Mouse (Mus musculus) thymus, adult 18-20 months (tissue): ENCODE measurements around the gene Lsm6.

Experiments used
- DNase-seq, 2 experiments: peaks; one replicate each; pipeline ENCODE4 v3.0.0; 2022; ENCODE audit warnings: mixed read lengths in 2 of 2

The Lsm6 gene

GRCm38 (mm10) chr8:78820673-78821310 lies at the start of gene Lsm6:
Gene Lsm6 (minus strand): TSS chr8:78821140.
- peak; percentile 93 to 96 for DNase-seq

- DNase-seq: no peak
These were observed 46.1 kb upstream of the Lsm6 start for GRCm38 (mm10) chr8:78867036-78867435.

- no peak for DNase-seq
These were observed 42.1 kb upstream of the Lsm6 start for GRCm38 (mm10) chr8:78863001-78863400.

DNA sequence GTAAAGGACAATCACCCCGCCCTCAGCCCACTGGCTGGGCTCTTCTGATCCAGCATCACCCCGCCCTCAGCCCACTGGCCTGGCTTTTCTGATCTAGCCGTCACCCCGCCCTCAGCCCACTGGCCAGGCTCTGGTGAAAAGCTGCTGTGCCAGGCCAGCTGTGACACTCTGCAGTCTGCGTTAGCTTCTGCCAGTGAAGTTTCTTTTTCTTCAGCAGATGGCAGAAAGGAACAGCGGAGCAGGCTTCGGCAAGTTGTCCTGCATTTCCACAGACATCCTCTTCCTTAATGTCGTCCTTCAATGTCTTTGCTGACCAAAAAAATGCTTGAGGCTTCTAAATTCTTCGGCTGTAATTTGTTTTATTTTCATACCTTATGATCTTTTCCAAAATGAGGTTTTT lies 41.1 kb upstream of the Lsm6 start:
- DNase-seq: no peak

DNA sequence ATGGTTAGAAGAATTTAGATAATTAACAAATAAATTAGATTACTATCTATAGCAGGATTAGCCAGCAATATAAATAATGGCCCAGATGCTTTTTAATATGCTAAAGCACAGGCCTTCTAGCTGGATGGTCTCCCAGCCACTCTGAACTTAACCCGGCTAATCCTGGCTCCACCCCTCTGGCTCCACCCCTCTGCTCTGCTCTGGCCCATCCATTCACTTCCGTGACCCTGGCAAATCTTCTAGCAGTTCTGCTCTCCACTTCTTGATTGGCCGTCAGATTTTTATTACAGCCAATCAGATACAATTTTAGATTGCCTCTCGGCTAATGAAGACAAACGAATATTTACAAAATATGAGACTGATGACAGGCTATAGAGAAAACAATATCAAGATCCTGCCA lies 39.8 kb upstream of the Lsm6 start:
- DNase-seq: no peak

GRCm38 (mm10) chr8:78857421-78857820 lies 36.5 kb upstream of the Lsm6 start:
- no peak for DNase-seq

DNA sequence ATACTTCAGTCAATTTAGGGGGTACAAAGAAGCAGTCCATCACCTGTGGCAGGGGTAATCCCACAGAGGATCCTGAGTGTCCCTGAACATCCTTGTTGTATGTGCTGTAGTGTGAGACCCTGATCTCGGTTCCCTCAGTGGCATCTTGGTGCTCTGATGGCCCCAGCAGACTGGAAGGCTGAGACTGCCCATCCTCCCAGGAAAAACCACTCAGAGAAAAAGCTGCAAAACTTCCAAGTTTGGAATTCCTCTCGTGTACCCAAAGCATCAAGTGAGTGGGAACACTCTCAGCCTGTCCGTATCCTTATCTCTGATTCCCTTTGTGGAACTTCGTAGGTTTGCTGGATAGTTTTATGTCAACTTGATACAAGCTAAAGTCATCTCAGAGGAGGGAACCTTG lies 31.3 kb upstream of the Lsm6 start:
- DNase-seq: no peak

DNA sequence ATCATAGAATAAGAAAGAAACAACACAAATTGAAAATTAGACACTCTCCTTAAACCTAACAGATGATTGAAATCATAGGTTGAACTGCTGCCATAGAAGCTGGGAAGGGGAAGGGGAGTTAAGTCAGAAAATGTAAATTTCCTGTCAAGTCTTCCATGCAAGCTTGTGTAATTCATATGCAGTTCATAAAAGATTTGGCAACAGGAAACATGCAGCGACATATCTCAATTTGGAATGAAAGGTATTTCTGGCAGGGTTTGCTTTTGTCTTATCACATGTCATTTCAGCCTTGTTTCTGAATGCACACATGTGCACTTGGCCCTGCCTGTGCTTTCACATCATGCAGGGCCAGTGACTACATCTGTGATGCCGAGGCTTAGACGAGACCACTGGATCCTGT lies 26.3 kb upstream of the Lsm6 start:
- no peak for DNase-seq

DNA sequence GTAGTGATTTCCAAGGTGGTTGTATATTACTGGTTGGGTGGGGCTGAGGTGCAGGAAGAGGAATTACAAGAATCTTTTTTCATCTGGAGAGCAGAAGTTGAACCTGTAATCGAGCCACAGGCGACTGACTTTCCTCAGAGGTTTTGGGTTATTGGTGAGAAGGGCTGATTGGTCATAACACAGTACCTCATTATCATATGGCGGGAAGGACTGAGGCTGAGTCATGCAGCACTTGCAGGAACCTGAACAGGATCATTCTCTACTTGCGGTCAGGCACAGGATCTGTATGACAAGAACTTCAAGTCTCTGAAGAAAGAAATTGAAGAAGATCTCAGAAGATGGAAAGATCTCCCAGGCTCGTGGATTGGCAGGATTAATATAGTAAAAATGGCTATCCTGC lies 23.6 kb upstream of the Lsm6 start:
- no peak for DNase-seq

DNA sequence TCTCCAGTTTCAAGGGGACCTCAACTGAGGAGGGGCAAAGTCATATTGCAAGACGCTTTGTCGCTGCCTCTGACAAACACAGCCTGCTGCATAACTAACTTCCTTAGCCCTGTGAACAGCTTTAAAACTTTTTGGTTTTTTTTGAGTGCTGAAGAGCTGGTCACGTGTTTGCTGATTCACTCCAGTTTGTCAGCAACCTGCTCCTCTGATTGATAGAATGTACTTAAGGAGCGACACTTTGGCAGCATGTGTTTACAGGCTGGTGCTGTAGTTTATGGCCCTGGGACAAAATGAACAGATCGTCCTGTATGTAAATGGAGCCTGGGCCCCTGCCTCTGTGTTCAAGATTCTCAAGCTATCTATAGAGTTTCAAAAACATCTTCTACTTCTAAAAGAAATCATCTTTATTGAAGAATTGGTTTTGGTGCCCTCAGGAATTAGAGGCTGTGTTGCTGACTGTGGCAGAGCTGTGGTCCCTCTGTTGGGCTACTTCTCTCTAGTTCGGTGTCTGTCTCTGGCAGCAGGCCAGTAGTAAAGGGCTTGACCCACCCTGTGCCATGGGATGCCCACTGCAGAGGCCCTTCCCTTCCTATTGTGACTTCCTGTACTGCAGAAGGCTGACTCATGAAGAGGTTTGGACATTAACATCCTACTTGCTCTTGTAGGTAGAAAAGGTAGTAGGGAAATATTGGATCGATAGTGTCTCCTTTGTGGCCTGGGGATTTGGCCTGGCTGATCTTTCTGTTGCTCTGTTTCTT lies 17.9 kb upstream of the Lsm6 start:
- no peak for DNase-seq

- DNase-seq: no peak
These were observed 15.2 kb upstream of the Lsm6 start for GRCm38 (mm10) chr8:78836091-78836490.

DNA sequence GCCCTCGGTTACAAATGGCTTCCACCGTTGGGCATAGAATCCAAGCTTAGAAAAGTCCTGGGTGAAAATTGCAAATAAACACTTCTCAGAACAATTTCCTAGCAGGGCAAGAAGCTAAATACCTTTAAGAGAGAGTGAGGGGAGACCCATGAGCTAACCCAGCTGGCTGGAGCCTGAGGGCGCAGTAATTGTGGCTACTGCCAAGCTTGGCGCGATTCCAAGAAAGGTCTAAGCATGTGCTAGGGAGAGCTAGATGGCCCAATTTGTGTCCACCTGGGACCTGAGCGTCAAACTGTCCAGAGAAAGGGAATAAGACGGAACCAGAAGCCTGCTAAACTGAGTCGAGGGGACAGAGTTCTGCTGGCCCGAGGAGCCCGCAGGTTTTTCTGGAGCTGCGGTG lies 7.5 kb upstream of the Lsm6 start:
- DNase-seq: no peak

DNA sequence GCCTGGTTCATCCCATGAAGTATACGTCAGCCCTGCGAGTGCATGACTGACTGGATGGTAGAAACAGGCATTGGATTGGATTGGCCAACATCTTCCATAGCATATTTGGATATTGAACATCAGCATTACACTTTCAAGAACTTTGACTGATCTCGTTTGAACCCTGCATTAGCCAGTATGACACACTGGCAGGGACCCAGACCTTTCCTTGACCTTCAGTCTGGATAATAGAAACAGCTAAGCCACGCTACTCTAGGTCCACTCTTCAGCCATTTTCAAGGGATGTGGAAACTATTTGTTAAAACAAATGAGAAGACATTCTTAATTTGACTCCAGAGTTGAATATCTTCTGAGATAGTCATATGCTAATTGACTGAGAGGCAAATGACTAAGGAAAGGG lies 3.6 kb upstream of the Lsm6 start:
- no peak for DNase-seq

GRCm38 (mm10) chr8:78819973-78820372 lies 967 bp downstream of the Lsm6 start:
- DNase-seq: peak in 1 of 2 experiments; percentile 11

DNA sequence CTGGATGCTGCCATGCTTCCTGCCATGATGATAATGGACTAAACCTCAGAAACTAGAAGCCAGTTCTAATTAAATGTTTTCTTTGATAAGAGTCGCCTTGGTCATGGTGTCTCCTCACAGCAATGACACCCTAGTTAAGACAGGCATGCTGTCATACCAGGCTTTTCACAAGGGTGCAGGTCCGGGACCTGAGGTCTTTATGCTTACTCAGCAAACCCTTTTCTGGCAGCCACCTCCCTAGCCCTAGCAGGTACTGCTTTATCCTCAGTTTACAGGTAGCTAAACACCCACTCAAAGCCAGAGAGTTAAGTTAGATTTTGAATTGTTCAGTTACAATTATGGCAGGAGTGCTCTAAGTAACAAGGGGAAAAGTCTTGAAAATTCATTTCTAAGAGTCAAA lies 6.2 kb downstream of the Lsm6 start:
- no peak for DNase-seq

DNA sequence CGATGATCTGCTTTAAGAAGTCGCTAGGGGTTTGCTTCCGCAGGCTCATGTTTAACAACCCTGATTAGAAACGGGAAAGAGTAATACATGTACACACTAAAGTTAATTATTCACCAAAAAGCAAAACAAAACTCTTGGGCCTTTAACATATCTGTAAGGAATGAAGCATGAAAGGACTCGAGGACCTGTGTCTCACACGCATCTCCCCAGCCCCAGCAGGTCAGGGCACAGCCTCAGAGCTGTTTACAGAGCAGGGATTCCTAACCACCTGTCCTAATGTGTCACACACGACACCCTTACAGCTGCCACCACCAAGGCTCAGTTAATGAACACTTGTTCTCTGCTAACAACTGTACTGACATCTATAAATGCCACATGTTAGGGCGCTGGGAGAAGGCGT lies 7.9 kb downstream of the Lsm6 start:
- no peak for DNase-seq

GRCm38 (mm10) chr8:78812446-78812845 lies 8.5 kb downstream of the Lsm6 start:
- DNase-seq: no peak

DNA sequence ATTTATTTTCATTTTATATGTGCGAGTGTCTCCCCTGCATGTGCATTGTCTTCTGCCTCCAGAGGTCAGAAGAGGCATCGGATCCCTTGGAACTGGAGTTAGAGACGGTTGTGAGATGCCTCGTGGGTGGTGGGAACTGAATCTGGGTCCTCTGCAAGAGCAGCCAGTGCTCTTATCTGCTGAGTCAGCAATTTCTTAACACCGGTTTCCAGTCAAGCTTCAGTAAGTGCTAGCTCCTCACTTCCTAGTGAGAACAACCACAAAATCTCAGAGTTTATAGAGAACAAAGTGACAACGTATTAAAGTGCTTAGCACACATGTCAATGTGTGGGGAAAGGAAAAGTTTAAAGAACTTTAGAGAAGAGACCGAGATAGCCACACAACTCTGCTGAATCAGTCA lies 9.2 kb downstream of the Lsm6 start:
- no peak for DNase-seq

DNA sequence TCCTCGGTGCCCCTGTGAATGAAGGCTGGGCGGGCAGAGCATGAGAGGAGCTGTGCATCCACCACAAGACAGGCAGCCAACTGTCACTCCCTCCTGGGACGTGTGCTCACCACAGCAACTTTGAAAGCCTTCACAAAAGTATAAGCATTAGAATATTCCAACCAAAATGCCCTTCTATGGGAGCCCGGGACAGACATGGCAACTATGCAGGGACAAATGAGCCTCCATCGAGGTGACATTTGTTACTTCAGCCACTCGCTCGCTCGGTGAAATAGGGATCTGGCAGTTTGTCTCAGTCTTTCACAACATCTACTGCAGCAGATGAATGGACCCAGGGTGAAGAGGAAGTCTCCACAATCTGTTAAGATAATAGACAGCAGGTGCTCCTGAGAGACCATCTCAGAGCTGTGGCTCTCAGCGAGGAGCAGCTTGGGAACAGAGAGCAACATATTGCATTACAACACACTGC lies 10.7 kb downstream of the Lsm6 start:
- no peak for DNase-seq

GRCm38 (mm10) chr8:78809454-78810206 lies 11.3 kb downstream of the Lsm6 start:
- DNase-seq: no peak

DNA sequence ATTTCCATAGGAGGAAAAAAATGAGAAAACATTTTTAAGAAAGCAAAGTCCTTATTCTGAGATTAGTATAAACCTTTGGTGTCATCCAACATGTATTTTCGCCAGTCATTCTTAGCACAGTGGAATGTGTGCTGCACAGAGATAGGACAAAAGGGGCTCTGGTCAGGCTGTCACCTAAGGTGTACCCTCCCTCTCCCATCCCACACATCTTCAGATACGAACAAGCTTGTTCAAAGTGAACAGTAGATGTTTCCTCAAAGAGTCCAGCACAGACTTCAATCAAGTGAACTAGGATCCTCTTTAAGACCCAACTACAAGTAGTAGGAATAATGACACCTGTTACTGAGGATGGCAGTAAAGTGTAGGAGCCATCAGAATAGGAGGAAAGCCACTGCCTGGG lies 12.1 kb downstream of the Lsm6 start:
- DNase-seq: no peak

DNA sequence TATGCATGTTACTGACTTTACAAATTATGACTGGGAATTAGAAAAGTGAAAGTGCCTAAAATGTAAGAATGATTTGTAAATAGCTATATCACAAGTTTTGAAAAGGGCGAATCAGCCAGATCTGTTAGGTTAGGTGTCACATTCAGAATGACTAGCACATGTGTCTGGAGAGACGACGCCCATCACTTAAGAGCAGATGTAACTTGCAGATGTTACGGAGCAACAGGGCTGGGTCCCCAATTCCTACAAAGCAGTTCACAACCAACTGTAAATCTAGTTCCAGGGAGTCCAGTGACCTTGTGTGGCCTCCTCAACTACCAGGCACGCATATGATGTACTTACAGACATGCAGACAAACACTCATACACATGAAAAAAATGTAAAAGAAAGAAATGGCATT lies 12.5 kb downstream of the Lsm6 start:
- no peak for DNase-seq

GRCm38 (mm10) chr8:78807283-78807682 lies 13.7 kb downstream of the Lsm6 start:
- no peak for DNase-seq

- no peak for DNase-seq
These were observed 14.9 kb downstream of the Lsm6 start for GRCm38 (mm10) chr8:78806006-78806405.
